In the genomic region with DNA sequence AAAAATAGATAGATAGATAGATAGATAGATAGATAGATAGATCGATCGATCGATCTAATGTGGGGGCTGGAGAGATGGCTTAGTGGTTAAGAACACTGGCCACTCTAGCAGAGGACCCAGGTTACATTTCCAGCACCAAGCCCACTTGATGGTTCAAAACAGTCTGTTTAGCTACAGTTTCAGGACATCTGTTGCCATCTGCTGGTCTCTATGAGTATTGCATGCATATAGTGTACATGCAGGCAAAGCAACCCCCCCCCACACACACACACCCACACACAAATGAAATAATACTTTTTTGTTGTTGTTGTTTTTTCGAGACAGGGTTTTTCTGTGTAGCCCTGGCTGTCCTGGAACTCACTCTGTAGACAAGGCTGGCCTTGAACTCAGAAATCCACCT, we compare ENCODE assay signal across 9 mouse cellular contexts.
DNase-seq lines count a peak whose midpoint lies in the region; ATAC-seq and TF ChIP-seq lines count a peak whose summit lies in the region.
"Had no signal": no experiment of that assay in that cellular context is flagged by ENCODE, and none has a peak within 500 bp of the region (broad histone marks: within the 10 kb centered on the region; RNA-seq: fewer than 3 reads in every experiment).

No protein-coding gene starts in this region.

- DNase-seq in kidney, adult 9 months, result peak; percentile 62
- peak; percentile 76 for DNase-seq in CD4-positive, CD25-positive, alpha-beta regulatory T cell, adult 2 months (ENCODE audit: low read depth, low spot score)
- DNase-seq in Patski (ENCODE audit: low read depth, low spot score), result no peak
- no peak for DNase-seq in adrenal gland, postnatal 4 days (ENCODE audit: low spot score in 2 of 2)
- no peak for DNase-seq in heart, postnatal 25 days (ENCODE audit: low spot score)
- no peak for DNase-seq in gastrocnemius, postnatal 36 days

- no peaks in the 10 kb centered on the region for H3K4me1 ChIP-seq in kidney, embryonic 16.5 days (ENCODE audit: insufficient read depth, low read length)
- H3K4me1 ChIP-seq: neural tube, embryonic 12.5 days had no signal

- CTCF ChIA-PET in Patski (lab: Charles Lee), result interaction anchor here (0.8 to 1.2 kb wide), 2 partner anchors 9 to 12 kb away, joined by 3 read pairs; no protein-coding TSS in a partner anchor

- H3K27ac ChIP-seq in kidney, embryonic 16.5 days (ENCODE audit: low read length), result no peak overlapping the region
- H3K27ac ChIP-seq: neural tube, embryonic 12.5 days had no signal

- no peak for ATAC-seq in kidney, embryonic 16.5 days (ENCODE audit: low FRiP score, low TSS enrichment)
- no peak for ATAC-seq in Patski
- ATAC-seq in megakaryocyte, adult 5-6 weeks (ENCODE audit: poor library complexity, severe bottlenecking), result peak; percentile 56

- no peak overlapping the region for H3K4me2 ChIP-seq in kidney, embryonic 16.5 days (replicated peaks; ENCODE audit: low read depth, low read length)
- H3K4me2 ChIP-seq: neural tube, embryonic 12.5 days had no signal

- intact Hi-C loops in heart, postnatal 25 days (cut with DNase I), result loop anchor here (2.0 kb wide), 1 partner anchor 175 kb away; no protein-coding TSS in a partner anchor
- intact Hi-C loops in gastrocnemius, postnatal 36 days (cut with DNase I), result loop anchor here (5.0 kb wide), 1 partner anchor 174 kb away; no protein-coding TSS in a partner anchor

- 81% methylated on average over 4 of the region's 4 CpGs for WGBS in kidney, embryonic 16.5 days

- in situ Hi-C loops in Patski (cut with MboI; ENCODE audit: low pct_unique_long_range_greater_than_20kb), result loop anchor here (5.0 to 25.0 kb wide), 2 partner anchors 174 to 361 kb away; no protein-coding TSS in a partner anchor

- no peaks in the 10 kb centered on the region for H3K27me3 ChIP-seq in kidney, embryonic 16.5 days (ENCODE audit: insufficient read depth, low read length)
- no peaks in the 10 kb centered on the region for H3K27me3 ChIP-seq in Patski
- H3K27me3 ChIP-seq: neural tube, embryonic 12.5 days had no signal

- no peak overlapping the region for H3K9ac ChIP-seq in kidney, embryonic 16.5 days (replicated peaks; ENCODE audit: low read length)
- H3K9ac ChIP-seq: neural tube, embryonic 12.5 days had no signal

- H3K9me3 ChIP-seq in kidney, embryonic 16.5 days (ENCODE audit: low read length), result no peaks in the 10 kb centered on the region
- H3K9me3 ChIP-seq: neural tube, embryonic 12.5 days had no signal

- no peaks in the 10 kb centered on the region for H3K36me3 ChIP-seq in kidney, embryonic 16.5 days (ENCODE audit: insufficient read depth, low read length)
- H3K36me3 ChIP-seq: neural tube, embryonic 12.5 days had no signal

- POLR2A ChIA-PET in Patski (lab: Charles Lee), result no interaction called here

- no peak overlapping the region for H3K4me3 ChIP-seq in kidney, embryonic 16.5 days (ENCODE audit: low read length)
- H3K4me3 ChIP-seq: neural tube, embryonic 12.5 days had no signal

- TF ChIP-seq CTCF in Patski (IDR thresholded peaks at IDR 0.05), result peak; percentile 61

Comparison
In these comparisons a context has a peak if more than half of its experiments do, and no peak if none do; other contexts are left out.
1. DNase-seq: peak in kidney, adult 9 months (single experiment) and CD4-positive, CD25-positive, alpha-beta regulatory T cell, adult 2 months (single experiment); none in Patski (single experiment), adrenal gland, postnatal 4 days (0 of 2), heart, postnatal 25 days (single experiment) and gastrocnemius, postnatal 36 days (0 of 2).